Mouse (Mus musculus) embryonic fibroblast, embryonic 13.5 days (primary cell): ENCODE results near the gene Gm136.

Experiments used
- CTCF ChIP-seq: IDR thresholded peaks from 2 replicates; pipeline ENCODE4 v1.5.1; 2011; ENCODE audit warnings: mild to moderate bottlenecking, control low read depth, low read length, moderate library complexity, borderline replicate concordance; ENCODE audit not compliant: insufficient read depth
- POLR2A ChIP-seq: IDR thresholded peaks from 2 replicates; pipeline ENCODE4 v1.6.1; 2011; ENCODE audit warnings: low read depth, mild to moderate bottlenecking, control low read depth, low read length, moderate library complexity

DNA sequence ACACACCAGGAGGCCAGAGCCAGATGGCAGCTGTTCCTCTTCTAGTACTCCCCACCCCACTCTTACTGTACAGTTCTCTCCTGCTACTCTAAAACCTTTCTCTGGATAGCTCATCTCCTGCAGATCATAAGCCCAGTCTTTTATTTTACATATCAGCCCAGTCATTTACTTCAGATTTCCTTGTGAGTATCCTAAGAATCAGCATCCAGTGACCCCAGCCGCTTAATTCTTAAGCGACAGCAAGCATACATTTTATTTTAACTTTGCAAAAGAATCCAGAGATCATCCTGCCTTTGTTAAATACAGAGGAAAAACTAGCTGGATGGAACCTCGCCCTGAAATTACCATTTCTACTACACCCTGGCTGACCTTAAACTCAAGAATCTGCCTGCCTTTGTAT is 21.6 kb downstream of the Gm136 start:
- TF ChIP-seq POLR2A (no peak), CTCF (no peak)
